Mouse (Mus musculus) bone marrow macrophage, adult 2 months (primary cell): ENCODE results near the gene Cacna1b.

ENCODE experiments used
- CTCF ChIP-seq: IDR thresholded peaks from 2 replicates; pipeline ENCODE4 v1.5.1; 2012; ENCODE audit warnings: low read depth, mild to moderate bottlenecking, low read length, moderate library complexity
- POLR2A ChIP-seq: IDR thresholded peaks from 2 replicates; pipeline ENCODE4 v1.6.1; 2012; ENCODE audit warnings: mild to moderate bottlenecking, low read depth, low read length, borderline replicate concordance

GRCm38 (mm10) chr2:24642834-24643233 lies 120.1 kb downstream of the Cacna1b start:
- no peak for TF ChIP-seq POLR2A
- no peak for TF ChIP-seq CTCF
